Mouse (Mus musculus) stomach, embryonic 14.5 days (tissue): ENCODE data around the gene Cul5. TPM values are rescaled to one million over a fixed set of nuclear protein-coding genes. Genes with fewer than 3 reads are reported as not detected.

Source experiments
- polyA plus RNA-seq: library from polyadenylated mRNA; unstranded; fragments of >200 nt; fragmentation: Nextera tagmentation; extraction: Ambion mirVana; gene quantifications from 2 replicates; pipeline ENCODE4 v1.2.1, GENCODE M21; 2014

Cul5 gene
- polyA plus RNA-seq, 1 experiment from 2014 or later: 50.7 TPM

Other genes starting within 250 kb of the Cul5 start
- 20.5 and 25.5 TPM in 2 replicates for gene Atm, start 133.3 kb downstream of the Cul5 start, polyA plus RNA-seq
- gene Npat, start 133.0 kb downstream of the Cul5 start, polyA plus RNA-seq: 24.4 and 26.4 TPM in 2 replicates
- 114 and 116 TPM in 2 replicates for gene Acat1, start 59.6 kb downstream of the Cul5 start, polyA plus RNA-seq
- 0.29 and 0.61 TPM in 2 replicates for gene Rab39, start 36.2 kb upstream of the Cul5 start, polyA plus RNA-seq
- gene Slc35f2, start 101.5 kb upstream of the Cul5 start, polyA plus RNA-seq: 3.8 and 4.7 TPM in 2 replicates
- 0.20 TPM in 1 of 2 replicates, not detected in the other for gene Sln, start 180.2 kb upstream of the Cul5 start, polyA plus RNA-seq